Mouse (Mus musculus) thymus, adult 2 months (tissue): ENCODE measurements around the gene D17Wsu92e. TPM values are rescaled to one million over a fixed set of nuclear protein-coding genes. Genes with fewer than 3 reads are reported as not detected.

Experiments
- DNase-seq: peaks from one replicate; pipeline ENCODE4 v3.0.0; 2021
- H3K27ac ChIP-seq: fragments of 200-500 bp; 2 replicates; pipeline ENCODE4 v1.5.1; 2012; ENCODE audit warnings: low read length, control low read depth; ENCODE audit not compliant: control insufficient read depth, insufficient read depth
- H3K27me3 ChIP-seq: fragments of 200-500 bp; 2 replicates; pipeline ENCODE4 v1.6.1; 2012; ENCODE audit warnings: mild to moderate bottlenecking, low read length, moderate library complexity, mixed read lengths; ENCODE audit not compliant: control insufficient read depth, insufficient read depth
- H3K36me3 ChIP-seq: fragments of 200-500 bp; 2 replicates; pipeline ENCODE4 v1.6.1; 2012; ENCODE audit warnings: mild to moderate bottlenecking, low read length, moderate library complexity; ENCODE audit not compliant: control insufficient read depth, insufficient read depth
- H3K4me1 ChIP-seq: fragments of 200-500 bp; replicated peaks from 2 replicates; pipeline ENCODE4 v1.6.1; 2012; ENCODE audit warnings: low read length; ENCODE audit not compliant: control insufficient read depth, insufficient read depth
- H3K4me3 ChIP-seq: fragments of 200-500 bp; 2 replicates; pipeline ENCODE4 v1.5.1; 2012; ENCODE audit warnings: mild to moderate bottlenecking, low read length, control low read depth, moderate library complexity; ENCODE audit not compliant: control insufficient read depth, insufficient read depth
- CTCF ChIP-seq: fragments of 200-500 bp; IDR thresholded peaks from 2 replicates; pipeline ENCODE4 v1.5.1; 2012; ENCODE audit warnings: mild to moderate bottlenecking, control low read depth, low read length, moderate library complexity, borderline replicate concordance; ENCODE audit not compliant: control insufficient read depth, poor library complexity, insufficient read depth; ENCODE audit errors: extremely low read depth
- POLR2A ChIP-seq: fragments of 200-500 bp; IDR thresholded peaks from 2 replicates; pipeline ENCODE4 v1.6.1; 2012; ENCODE audit warnings: mild to moderate bottlenecking, low read length, control low read depth, moderate library complexity; ENCODE audit not compliant: control insufficient read depth, poor library complexity, insufficient read depth; ENCODE audit errors: extremely low read depth
- WGBS: fragments of 180-500 bp; shearing (Covaris S2); methylation state at CpG from one replicate; pipeline ENCODE4 v1.1.7; 2018; 5-methylcytosine and 5-hydroxymethylcytosine counted together
- polyA plus RNA-seq: library from polyadenylated mRNA; depleted of rRNA; stranded (reverse); fragments of >200 nt; gene quantifications from 2 replicates; pipeline ENCODE4 v1.2.3, GENCODE M21; 2012

The D17Wsu92e gene
- polyA plus RNA-seq, 1 experiment, result 97.5 TPM

DNA sequence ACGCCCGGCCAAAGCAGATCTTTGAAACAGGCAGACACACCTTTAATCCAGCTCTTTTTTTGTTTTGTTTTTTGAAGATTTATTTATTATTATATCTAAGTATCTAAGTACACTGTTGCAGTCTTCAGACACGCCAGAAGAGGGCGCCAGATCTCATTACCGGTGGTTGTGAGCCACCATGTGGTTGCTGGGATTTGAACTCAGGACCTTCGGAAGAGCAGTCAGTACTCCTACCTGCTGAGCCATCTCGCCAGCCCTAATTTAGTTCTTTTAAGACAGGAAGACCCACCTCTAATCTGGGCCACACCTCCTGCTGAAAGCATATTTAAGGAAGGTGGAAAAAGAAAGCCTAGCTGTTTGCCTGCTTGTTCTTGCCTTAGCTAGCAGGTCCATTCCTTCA, 10.0 kb upstream of the D17Wsu92e start:
- no peaks in the 10 kb centered on the region for H3K36me3 ChIP-seq
- H3K27me3 ChIP-seq, result no peaks in the 10 kb centered on the region
- TF ChIP-seq POLR2A, result no peak
- TF ChIP-seq CTCF, result peak; percentile 54; the same call in 1 of the 2 replicates
- H3K4me3 ChIP-seq, result no peak overlapping the region
- peaks cover 12% of the 10 kb centered on the region for H3K4me1 ChIP-seq
- H3K27ac ChIP-seq, result no peak overlapping the region
- peak; percentile 27 for DNase-seq
- WGBS, result 55% methylated on average over 7 of the region's 7 CpGs

DNA sequence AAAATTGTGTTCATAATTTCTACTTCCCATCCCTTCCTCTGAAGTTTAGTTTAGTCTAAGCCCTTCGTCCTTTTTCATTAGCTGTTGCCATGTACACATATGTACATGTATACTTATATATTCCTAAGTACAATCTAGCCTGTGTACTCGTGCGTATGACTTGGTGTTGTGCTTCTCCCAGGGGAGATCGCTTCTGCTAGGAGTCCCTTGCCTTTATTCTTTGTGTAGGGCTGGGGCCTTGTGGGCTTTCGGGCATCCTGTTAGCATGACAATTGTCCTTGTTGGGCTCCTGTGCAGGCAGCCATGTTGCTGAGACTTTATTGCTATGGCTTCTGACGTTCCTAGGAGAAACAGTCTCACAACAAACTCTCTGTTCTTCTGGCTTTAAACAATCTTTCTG, 7.1 kb upstream of the D17Wsu92e start:
- Histone ChIP-seq H3K27me3 (no peaks in the 10 kb centered on the region), H3K4me1 (peaks cover 18% of the 10 kb centered on the region), H3K36me3 (no peaks in the 10 kb centered on the region), H3K4me3 (no peak overlapping the region), H3K27ac (no peak overlapping the region)
- 77% methylated on average over 6 of the region's 6 CpGs for WGBS
- TF ChIP-seq POLR2A (no peak), CTCF (no peak)
- no peak for DNase-seq

DNA sequence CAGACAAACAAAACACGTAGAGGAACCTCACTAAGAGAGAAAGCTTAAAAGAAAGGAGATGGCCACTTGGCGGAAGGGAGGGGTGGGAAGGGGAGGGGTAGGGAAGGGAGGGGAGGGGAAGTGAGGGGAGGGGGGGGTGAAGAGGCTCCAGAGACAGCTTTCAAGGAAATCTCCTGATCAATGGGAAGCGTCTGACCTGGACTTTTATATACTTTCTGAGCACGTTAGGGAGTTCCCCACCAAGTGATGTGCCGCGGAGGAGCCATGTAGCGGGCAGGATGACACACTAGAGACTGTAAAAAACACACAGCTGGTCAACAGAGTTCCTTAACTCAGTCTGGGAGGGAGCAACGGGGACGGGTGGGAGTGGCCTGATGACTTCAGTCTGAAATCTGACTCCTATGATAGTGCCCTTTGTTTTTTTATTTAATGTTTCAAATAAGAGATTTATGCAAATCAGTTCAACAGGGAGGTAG, 6.5 kb upstream of the D17Wsu92e start:
- no peak overlapping the region for H3K4me3 ChIP-seq
- H3K36me3 ChIP-seq, result no peaks in the 10 kb centered on the region
- H3K4me1 ChIP-seq, result peaks cover 19% of the 10 kb centered on the region
- WGBS, result 1% methylated on average over 9 of the region's 9 CpGs
- no peaks in the 10 kb centered on the region for H3K27me3 ChIP-seq
- no peak for TF ChIP-seq POLR2A
- TF ChIP-seq CTCF, result no peak
- DNase-seq, result peak; percentile 16
- peak overlapping the region; percentile 74 for H3K27ac ChIP-seq

DNA sequence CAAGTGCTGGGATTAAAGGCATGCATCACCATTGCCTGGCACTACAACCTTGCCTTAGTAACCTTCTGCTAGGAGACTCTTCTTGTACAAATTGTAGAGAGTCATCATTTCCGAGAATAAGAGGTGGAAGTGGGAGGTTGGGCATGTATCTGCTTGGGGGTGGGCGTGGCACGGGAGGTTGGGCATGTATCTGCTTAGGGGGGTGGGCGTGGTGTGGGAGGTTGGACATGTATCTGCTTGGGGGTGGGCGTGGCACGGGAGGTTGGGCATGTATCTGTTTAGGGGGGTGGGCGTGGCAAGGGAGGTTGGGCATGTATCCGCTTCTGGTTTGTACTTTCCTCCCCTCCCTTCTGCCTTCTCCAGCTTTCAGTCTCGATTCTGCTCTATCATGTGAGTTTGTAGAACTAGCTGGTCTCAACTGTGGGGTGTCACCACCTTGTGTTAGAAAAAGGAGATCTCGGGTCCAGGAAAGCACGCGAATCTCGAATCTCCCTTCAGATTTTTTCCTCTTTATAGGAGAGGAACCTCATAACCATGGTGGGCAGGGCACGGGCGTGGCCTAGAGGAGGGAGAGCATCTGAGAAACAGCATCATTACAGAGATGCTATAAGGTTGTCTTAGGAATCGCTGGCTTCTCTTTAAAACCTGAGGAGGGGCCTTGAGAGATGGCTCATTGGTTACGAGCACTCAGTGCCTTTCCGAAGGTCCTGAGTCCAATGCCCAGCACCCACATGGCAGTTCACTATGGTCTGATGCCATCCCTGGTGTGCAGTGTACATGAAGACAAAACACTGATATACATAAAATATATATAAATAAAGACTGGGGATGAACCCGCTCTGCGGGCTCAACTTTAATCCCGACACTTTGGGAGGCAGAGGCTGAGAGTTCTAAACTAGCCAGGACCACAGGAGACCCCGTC, 5.8 kb upstream of the D17Wsu92e start:
- Histone ChIP-seq H3K4me1 (peaks cover 24% of the 10 kb centered on the region), H3K4me3 (peak overlapping the region; percentile 30), H3K27ac (peak overlapping the region; percentile 74), H3K36me3 (no peaks in the 10 kb centered on the region), H3K27me3 (no peaks in the 10 kb centered on the region)
- TF ChIP-seq CTCF (no peak), POLR2A (no peak)
- WGBS, result under 1% methylated on average over 22 of the region's 22 CpGs
- DNase-seq, result peak; percentile 79

DNA sequence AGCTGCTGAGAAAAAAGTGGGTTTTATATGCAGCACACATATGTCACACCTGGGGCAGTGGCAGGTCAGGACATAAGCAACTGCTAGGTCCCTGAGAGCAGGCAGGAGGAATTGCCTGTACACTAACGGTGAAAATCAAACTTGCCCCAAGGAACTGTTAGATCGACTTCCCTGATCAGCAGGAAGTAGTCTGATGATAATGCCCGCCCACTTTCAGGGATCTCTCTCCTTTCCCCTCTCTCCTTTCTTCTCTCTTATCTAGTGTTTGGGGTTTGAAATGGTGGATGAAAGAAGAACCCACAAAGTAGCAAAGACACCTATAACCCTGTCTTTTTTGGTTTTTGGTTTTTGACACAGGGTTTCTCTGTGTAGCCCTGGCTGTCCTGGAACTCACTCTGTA, 5.1 kb upstream of the D17Wsu92e start:
- peak; percentile 10 for DNase-seq
- 0% methylated on average over 3 of the region's 3 CpGs for WGBS
- H3K27me3 ChIP-seq, result no peaks in the 10 kb centered on the region
- TF ChIP-seq POLR2A (no peak), CTCF (no peak)
- H3K4me1 ChIP-seq, result peaks cover 24% of the 10 kb centered on the region
- no peak overlapping the region for H3K4me3 ChIP-seq
- H3K36me3 ChIP-seq, result no peaks in the 10 kb centered on the region
- H3K27ac ChIP-seq, result peak overlapping the region; percentile 72

DNA sequence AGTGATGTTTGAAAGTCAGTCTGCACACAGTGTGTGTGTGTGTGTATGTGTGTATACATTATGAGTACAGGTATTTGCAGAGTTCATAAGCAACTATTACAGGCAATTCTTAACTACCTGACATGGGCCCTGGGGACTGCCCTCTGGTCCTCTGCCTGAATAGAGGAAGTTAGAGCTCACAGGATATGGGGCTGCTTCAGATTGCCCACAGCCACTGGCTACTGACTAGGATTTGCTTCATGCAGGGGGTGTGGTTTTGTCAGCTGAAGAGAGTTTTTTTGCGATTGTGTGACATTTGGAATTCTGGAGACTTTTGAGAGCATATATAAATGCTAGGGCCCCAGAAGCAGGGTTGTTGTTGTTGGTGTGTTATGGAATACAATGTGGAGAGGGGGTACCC, 4.5 kb upstream of the D17Wsu92e start:
- Histone ChIP-seq H3K27ac (peak overlapping the region; percentile 72; the same call in 1 of the 2 replicates), H3K27me3 (no peaks in the 10 kb centered on the region), H3K4me1 (peaks cover 24% of the 10 kb centered on the region), H3K4me3 (no peak overlapping the region), H3K36me3 (no peaks in the 10 kb centered on the region)
- 6% methylated on average over 1 of the region's 1 CpGs for WGBS
- no peak for DNase-seq
- TF ChIP-seq CTCF (no peak), POLR2A (no peak)
